Mouse (Mus musculus): ENCODE data around the gene Cnn1.

- TF ChIP-seq CTCF (IDR thresholded peaks at IDR 0.05; ENCODE audit: low read depth) (no peak), EP300 (optimal IDR thresholded peaks at IDR 0.05) (no peak)
These were observed 41.0 kb upstream of the Cnn1 start for GRCm38 (mm10) chr9:22058011-22058424.
